Mouse (Mus musculus): Measurements from ENCODE around the gene 1520401A03Rik. TPM values are rescaled to one million over a fixed set of nuclear protein-coding genes. Genes with fewer than 3 reads are reported as not detected.

1520401A03Rik gene
- polyA plus RNA-seq, 1 experiment from 2014 or later: 0.27 TPM

DNA sequence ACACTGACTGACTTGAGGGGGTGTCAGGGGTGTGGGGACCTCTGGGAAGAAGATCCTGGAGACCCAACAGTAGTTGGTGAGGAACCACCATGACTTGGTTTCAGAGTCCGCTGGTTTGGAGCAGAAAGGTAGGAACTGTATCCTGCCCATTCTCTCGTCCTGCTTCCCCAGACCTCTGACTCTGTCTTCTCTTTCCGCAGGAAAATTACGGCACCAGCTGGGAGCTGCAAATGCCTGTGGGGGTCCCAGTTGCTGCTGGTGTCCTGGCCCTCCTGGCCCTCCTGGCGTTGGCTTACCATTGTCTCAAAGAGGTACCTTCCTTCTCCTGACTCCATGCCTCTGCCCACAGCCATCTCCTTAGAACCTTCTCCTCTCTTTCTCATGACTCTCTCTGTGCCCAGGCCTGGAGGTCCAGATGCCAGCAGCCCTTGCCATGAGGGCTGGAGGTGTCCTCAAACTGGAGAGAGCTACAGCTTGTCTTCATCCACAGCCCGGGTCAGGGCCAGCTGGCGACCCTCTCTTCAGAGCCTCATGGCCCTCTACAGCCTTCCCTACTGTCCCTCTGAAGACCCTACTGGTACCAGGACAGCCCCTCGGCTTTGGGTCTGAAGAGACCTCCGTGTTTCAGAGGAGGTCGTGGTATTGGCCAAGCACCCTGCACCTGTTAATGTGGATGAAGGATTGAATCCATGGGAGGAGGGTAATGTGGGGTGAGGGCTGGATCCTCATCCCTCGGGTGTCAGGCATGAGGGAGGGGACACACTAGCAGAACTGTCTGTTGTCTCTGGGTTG is 27.0 kb upstream of the 1520401A03Rik start:
- peaks cover 41% of the 10 kb centered on the region for H3K36me3 ChIP-seq
- H3K27ac ChIP-seq: no peak overlapping the region
- H3K4me3 ChIP-seq: no peak overlapping the region
- no peak for ATAC-seq (ENCODE audit: low FRiP score)
- peaks cover 19% of the 10 kb centered on the region for H3K4me1 ChIP-seq (replicated peaks)
- no peak overlapping the region for H3K9ac ChIP-seq
- WGBS: 84% methylated on average over 11 of the region's 11 CpGs
- no peak overlapping the region for H3K4me2 ChIP-seq
- H3K27me3 ChIP-seq: peaks cover 42% of the 10 kb centered on the region
- H3K9me3 ChIP-seq: no peaks in the 10 kb centered on the region

- WGBS: 46% methylated on average over 10 of the region's 10 CpGs
These were observed 26.2 kb upstream of the 1520401A03Rik start for GRCm38 (mm10) chr17:23748631-23749391.

GRCm38 (mm10) chr17:23748026-23748425 is 25.4 kb upstream of the 1520401A03Rik start:
- Histone ChIP-seq H3K4me3 (no peak overlapping the region), H3K27ac (no peak overlapping the region), H3K9me3 (no peaks in the 10 kb centered on the region), H3K4me2 (no peak overlapping the region), H3K4me1 (replicated peaks) (peaks cover 21% of the 10 kb centered on the region), H3K36me3 (peaks cover 25% of the 10 kb centered on the region), H3K27me3 (peaks cover 58% of the 10 kb centered on the region), H3K9ac (no peak overlapping the region)
- WGBS: 50% methylated on average over 6 of the region's 6 CpGs
- no peak for ATAC-seq (ENCODE audit: low FRiP score)

More at GRCm38 (mm10) chr17:23748631-23749391, 26.2 kb upstream of the 1520401A03Rik start:
- Histone ChIP-seq H3K36me3 (peaks cover 33% of the 10 kb centered on the region), H3K27me3 (peaks cover 50% of the 10 kb centered on the region), H3K4me1 (replicated peaks) (peaks cover 21% of the 10 kb centered on the region), H3K9me3 (no peaks in the 10 kb centered on the region), H3K4me2 (no peak overlapping the region), H3K9ac (no peak overlapping the region), H3K4me3 (no peak overlapping the region), H3K27ac (no peak overlapping the region)
- no peak for ATAC-seq (ENCODE audit: low FRiP score)

DNA sequence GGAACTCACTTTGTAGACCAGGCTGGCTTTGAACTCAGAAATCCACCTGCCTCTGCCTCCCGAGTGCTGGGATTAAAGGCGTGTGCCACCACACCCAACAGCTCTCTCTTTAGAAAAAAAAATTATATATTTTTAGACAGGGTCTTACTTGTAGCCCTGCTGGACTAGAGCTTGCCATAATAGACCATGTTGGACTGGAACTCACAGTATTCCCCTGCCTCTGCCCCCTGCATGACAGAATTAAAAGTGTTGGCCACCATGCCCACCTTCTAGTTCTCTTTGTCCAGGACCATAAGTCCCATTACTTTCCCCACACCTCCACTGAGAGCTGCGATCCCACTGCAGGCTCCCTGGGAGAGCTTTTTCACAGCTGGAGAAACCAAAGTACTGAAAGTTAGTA is 24.9 kb upstream of the 1520401A03Rik start:
- H3K9me3 ChIP-seq: no peaks in the 10 kb centered on the region
- 86% methylated on average over 3 of the region's 3 CpGs for WGBS
- no peak overlapping the region for H3K4me3 ChIP-seq
- no peak overlapping the region for H3K27ac ChIP-seq
- peaks cover 63% of the 10 kb centered on the region for H3K27me3 ChIP-seq
- ATAC-seq (ENCODE audit: low FRiP score): no peak
- peaks cover 26% of the 10 kb centered on the region for H3K4me1 ChIP-seq (replicated peaks)
- H3K36me3 ChIP-seq: peaks cover 19% of the 10 kb centered on the region
- no peak overlapping the region for H3K4me2 ChIP-seq
- H3K9ac ChIP-seq: no peak overlapping the region

DNA sequence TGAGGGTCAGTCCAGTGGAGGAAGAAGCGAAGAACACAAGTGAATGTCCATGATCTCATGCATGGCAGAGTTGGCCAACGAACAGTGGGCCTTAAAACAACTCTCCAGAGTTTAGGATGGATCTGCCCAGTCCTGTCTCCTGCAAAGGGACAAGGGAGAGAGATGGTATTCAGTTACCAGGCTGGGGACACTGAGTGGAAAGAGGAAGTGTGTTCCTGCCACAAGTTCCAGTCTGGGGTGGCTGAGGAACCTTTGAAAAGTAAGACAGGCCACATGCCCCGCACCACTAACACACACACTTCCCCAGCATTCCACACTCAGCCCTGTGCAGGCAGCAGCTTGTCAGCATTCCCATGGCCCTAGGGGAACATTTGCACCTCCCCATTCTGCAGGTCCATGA is 24.2 kb upstream of the 1520401A03Rik start:
- no peak overlapping the region for H3K9ac ChIP-seq
- H3K36me3 ChIP-seq: peaks cover 12% of the 10 kb centered on the region
- 86% methylated on average over 3 of the region's 3 CpGs for WGBS
- H3K4me3 ChIP-seq: no peak overlapping the region
- peaks cover 33% of the 10 kb centered on the region for H3K4me1 ChIP-seq (replicated peaks)
- H3K27ac ChIP-seq: no peak overlapping the region
- no peak for ATAC-seq (ENCODE audit: low FRiP score)
- H3K9me3 ChIP-seq: no peaks in the 10 kb centered on the region
- peaks cover 70% of the 10 kb centered on the region for H3K27me3 ChIP-seq
- H3K4me2 ChIP-seq: no peak overlapping the region

- under 1% methylated on average over 12 of the region's 12 CpGs for WGBS
- Histone ChIP-seq H3K9me3 (no peaks in the 10 kb centered on the region), H3K4me1 (replicated peaks) (peaks cover 33% of the 10 kb centered on the region), H3K27me3 (peaks cover 75% of the 10 kb centered on the region), H3K36me3 (peaks cover 8% of the 10 kb centered on the region), H3K9ac (no peak overlapping the region), H3K4me3 (peak overlapping the region; percentile 40), H3K27ac (no peak overlapping the region), H3K4me2 (peak overlapping the region; percentile 72)
- ATAC-seq (ENCODE audit: low FRiP score): no peak
These were observed 23.7 kb upstream of the 1520401A03Rik start for GRCm38 (mm10) chr17:23746311-23746710.

- peak within 1 kb of the TSS; percentile 40 for H3K4me3 ChIP-seq
- no peak within 1 kb of the TSS for H3K27ac ChIP-seq
- H3K4me2 ChIP-seq: peak within 1 kb of the TSS; percentile 72
- no peaks in the 10 kb centered on the region for H3K9me3 ChIP-seq
- peaks cover 4% of the 10 kb centered on the region for H3K36me3 ChIP-seq
- H3K27me3 ChIP-seq: peaks cover 82% of the 10 kb centered on the region
- ATAC-seq (ENCODE audit: low FRiP score): no peak
- WGBS: 1% methylated on average over 40 of the region's 45 CpGs
- peak within 1 kb of the TSS; percentile 71 for H3K9ac ChIP-seq
- peaks cover 36% of the 10 kb centered on the region for H3K4me1 ChIP-seq (replicated peaks)
These were observed 23.0 kb upstream of the 1520401A03Rik start, which contains the start of gene Kremen2 for GRCm38 (mm10) chr17:23745301-23746251. Gene Kremen2 (minus strand): TSS chr17:23745833.

DNA sequence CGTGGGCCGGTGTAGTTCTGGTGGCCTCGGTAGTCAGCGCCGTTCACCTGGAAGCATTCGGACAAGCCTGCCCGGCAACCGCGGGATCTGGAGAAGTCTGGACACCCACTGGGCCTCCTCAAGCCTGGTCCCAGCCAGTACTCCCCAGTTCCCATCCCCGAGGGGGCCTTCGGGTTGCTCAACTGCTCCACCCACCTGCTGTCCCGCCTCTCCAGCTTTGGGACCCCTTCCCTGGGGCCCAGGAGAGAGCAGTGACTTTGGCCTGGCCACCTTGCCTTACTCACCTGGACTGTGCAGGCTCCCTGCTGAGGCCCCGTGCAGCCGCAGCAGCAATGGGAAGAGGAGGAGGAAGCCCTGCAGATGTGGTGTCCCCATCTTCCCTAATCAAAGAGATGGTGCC is 22.1 kb upstream of the 1520401A03Rik start:
- WGBS: 3% methylated on average over 14 of the region's 14 CpGs
- Histone ChIP-seq H3K9ac (no peak overlapping the region), H3K36me3 (no peaks in the 10 kb centered on the region; the same call in 1 of the 2 replicates), H3K4me2 (peak overlapping the region; percentile 72), H3K9me3 (no peaks in the 10 kb centered on the region), H3K4me1 (replicated peaks) (peaks cover 38% of the 10 kb centered on the region), H3K4me3 (peak overlapping the region; percentile 40), H3K27me3 (peaks cover 83% of the 10 kb centered on the region), H3K27ac (no peak overlapping the region)
- no peak for ATAC-seq (ENCODE audit: low FRiP score)

- Histone ChIP-seq H3K36me3 (no peaks in the 10 kb centered on the region), H3K9me3 (no peaks in the 10 kb centered on the region), H3K4me3 (no peak overlapping the region), H3K27me3 (peaks cover 83% of the 10 kb centered on the region), H3K4me1 (replicated peaks) (peaks cover 43% of the 10 kb centered on the region), H3K9ac (no peak overlapping the region), H3K4me2 (no peak overlapping the region), H3K27ac (no peak overlapping the region)
- 17% methylated on average over 8 of the region's 8 CpGs for WGBS
- no peak for ATAC-seq (ENCODE audit: low FRiP score)
These were observed 21.5 kb upstream of the 1520401A03Rik start for GRCm38 (mm10) chr17:23744076-23744475.

DNA sequence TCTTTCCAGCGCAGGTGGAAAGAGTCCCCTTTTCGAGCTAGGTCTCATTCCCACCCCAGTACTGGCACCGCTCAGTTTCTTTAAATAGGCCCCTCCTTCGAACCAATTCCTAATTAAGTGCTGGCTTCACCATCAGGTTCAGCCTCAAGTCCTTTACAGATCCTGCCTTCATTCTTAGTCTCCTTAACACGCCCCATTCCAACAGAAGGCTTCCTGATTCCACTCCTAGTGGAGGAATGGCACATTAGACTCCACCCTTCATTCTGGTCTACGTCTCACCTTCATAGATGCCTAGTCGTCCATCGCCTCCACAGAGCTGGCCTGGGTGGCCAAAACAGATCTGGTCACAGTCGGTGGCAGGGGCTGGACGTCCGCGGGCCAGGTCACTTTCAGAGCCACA is 20.4 kb upstream of the 1520401A03Rik start:
- Histone ChIP-seq H3K4me3 (peak overlapping the region; percentile 31; the same call in 1 of the 2 replicates), H3K9ac (no peak overlapping the region), H3K36me3 (no peaks in the 10 kb centered on the region), H3K27me3 (peaks cover 75% of the 10 kb centered on the region), H3K4me1 (replicated peaks) (peaks cover 54% of the 10 kb centered on the region), H3K4me2 (no peak overlapping the region), H3K27ac (no peak overlapping the region), H3K9me3 (no peaks in the 10 kb centered on the region)
- WGBS: 63% methylated on average over 12 of the region's 12 CpGs
- ATAC-seq (ENCODE audit: low FRiP score): no peak

DNA sequence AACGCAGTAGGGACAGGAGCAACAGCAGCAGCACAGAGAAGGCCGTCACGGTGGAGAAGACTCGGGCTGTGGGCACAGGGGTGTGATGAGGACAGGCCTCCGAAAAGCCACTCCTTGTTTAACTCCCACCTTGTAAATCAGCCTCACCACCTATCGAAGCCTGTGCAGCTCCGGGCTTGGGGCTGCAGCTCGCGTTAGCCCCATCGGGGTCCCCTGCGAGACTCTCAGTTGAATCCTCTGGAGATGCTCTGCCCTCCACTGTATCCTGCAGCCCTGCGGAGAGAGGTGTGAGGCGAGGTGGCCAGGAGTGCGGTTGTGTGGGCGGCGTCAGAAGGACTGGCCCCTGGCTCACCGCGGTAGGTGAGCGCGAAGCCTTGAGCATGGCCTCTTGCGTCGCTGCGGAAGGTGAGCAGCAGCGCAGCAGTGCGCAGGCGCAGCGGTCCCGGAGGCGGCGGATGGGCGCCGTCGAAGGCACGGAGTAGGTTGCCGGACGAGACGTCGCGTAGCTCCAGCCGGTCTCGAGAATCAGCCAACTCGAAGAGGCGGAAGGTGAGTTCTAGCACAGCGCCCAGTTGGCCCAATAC is 19.7 kb upstream of the 1520401A03Rik start:
- peaks cover 61% of the 10 kb centered on the region for H3K4me1 ChIP-seq (replicated peaks)
- 8% methylated on average over 44 of the region's 44 CpGs for WGBS
- peak overlapping the region; percentile 31 for H3K4me3 ChIP-seq
- H3K4me2 ChIP-seq: peak overlapping the region; percentile 47
- no peaks in the 10 kb centered on the region for H3K9me3 ChIP-seq
- peaks cover 68% of the 10 kb centered on the region for H3K27me3 ChIP-seq
- ATAC-seq (ENCODE audit: low FRiP score): no peak
- H3K36me3 ChIP-seq: peaks cover 5% of the 10 kb centered on the region
- peak overlapping the region; percentile 35; the same call in 1 of the 2 replicates for H3K9ac ChIP-seq
- no peak overlapping the region for H3K27ac ChIP-seq
